Mouse (Mus musculus) cerebellum, adult 2 months (tissue): ENCODE measurements at regions not wholly inside any gene's neighbourhood (a gene's known extent, or its start where the extent isn't known, plus 50 kb on each side); places are given as distances from the start of the nearest gene placed in this dataset.

Experiments
- CTCF ChIP-seq: fragments of 200-500 bp; IDR thresholded peaks from 2 replicates; pipeline ENCODE4 v1.5.1; 2011; ENCODE audit warnings: low read depth, mild to moderate bottlenecking, control low read depth, low read length, moderate library complexity, borderline replicate concordance; ENCODE audit not compliant: insufficient read depth
- POLR2A ChIP-seq: fragments of 200-500 bp; IDR thresholded peaks from 2 replicates; pipeline ENCODE4 v1.6.1; 2011; ENCODE audit warnings: low read length, control low read depth, borderline replicate concordance; ENCODE audit not compliant: insufficient read depth

DNA sequence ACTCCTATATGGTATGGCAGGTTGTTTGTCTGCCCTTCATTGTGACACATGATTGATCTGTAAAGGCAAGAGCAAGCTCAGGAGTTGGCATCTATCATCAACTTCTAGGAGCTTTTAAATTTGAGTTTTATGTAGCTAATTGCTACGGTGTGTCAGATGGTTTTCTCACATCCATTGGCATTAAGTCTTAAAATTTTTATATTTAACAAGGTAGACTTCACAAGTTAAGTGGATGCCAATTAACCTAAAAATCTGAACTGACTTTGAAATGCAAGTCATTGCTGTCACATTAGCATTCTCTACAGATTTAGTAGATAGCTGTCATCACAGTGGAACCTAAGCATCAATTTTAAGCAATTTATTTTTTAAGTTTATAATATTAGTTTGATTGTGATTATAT, 345.5 kb downstream of the Hdgfl1 start:
- no peak for TF ChIP-seq CTCF
- no peak for TF ChIP-seq POLR2A
